In genomic region chr1:65156111-65156510, GRCm38 (mm10) we compare ENCODE assay signal across 22 mouse cellular contexts. TPM values are rescaled to one million over a fixed set of nuclear protein-coding genes. Genes with fewer than 3 reads are reported as not detected.
"Had no signal": no experiment of that assay in that cellular context is flagged by ENCODE, and none has a peak within 500 bp of the region (broad histone marks: within the 10 kb centered on the region; RNA-seq: fewer than 3 reads in every experiment).

No protein-coding gene starts in this region.

- H3K9me3 ChIP-seq: megakaryocyte, embryonic 14.5 days; midbrain, embryonic 12.5 days; midbrain, embryonic 15.5 days; neural tube, embryonic 12.5 days had no signal

- H3K9ac ChIP-seq: liver, embryonic 14.5 days; lung, embryonic 14.5 days; midbrain, embryonic 12.5 days; midbrain, embryonic 15.5 days; neural tube, embryonic 12.5 days had no signal

- ATAC-seq: midbrain, embryonic 15.5 days had no signal

- H3K4me2 ChIP-seq: lung, embryonic 14.5 days; midbrain, embryonic 12.5 days; midbrain, embryonic 15.5 days; neural tube, embryonic 12.5 days had no signal

- H3K4me3 ChIP-seq: megakaryocyte, embryonic 14.5 days; midbrain, embryonic 12.5 days; midbrain, embryonic 15.5 days; neural tube, embryonic 12.5 days had no signal

- H3K4me1 ChIP-seq: megakaryocyte, embryonic 14.5 days; midbrain, embryonic 12.5 days; midbrain, embryonic 15.5 days; neural tube, embryonic 12.5 days had no signal

- H3K27ac ChIP-seq: liver, embryonic 14.5 days; midbrain, embryonic 12.5 days; midbrain, embryonic 15.5 days; neural tube, embryonic 12.5 days had no signal

- DNase-seq: lung, adult 18-20 months; lung, embryonic 14.5 days; lung, postnatal 10 days; lung, postnatal 4 days; right cerebral cortex, postnatal 14 days; spleen, adult 18-20 months; thymus, adult 18-20 months; thymus, postnatal 14 days; thymus, postnatal 36 days had no signal

- H3K27me3 ChIP-seq: megakaryocyte, embryonic 14.5 days; midbrain, embryonic 12.5 days; midbrain, embryonic 15.5 days; neural tube, embryonic 12.5 days had no signal

RNA-seq across cellular contexts. Expression of gene D630023F18Rik, which starts 33.1 kb away (rescaled TPM):
- total RNA-seq: monocyte, adult 5-6 weeks; neutrophil, adult 5-6 weeks had no signal
- polyA plus RNA-seq: lung, embryonic 14.5 days; midbrain, embryonic 12.5 days had no signal

RNA-seq across cellular contexts. Expression of gene Gm28845, which starts 36.8 kb away (rescaled TPM):
- total RNA-seq: monocyte, adult 5-6 weeks; neutrophil, adult 5-6 weeks had no signal
- polyA plus RNA-seq: liver, embryonic 14.5 days; liver, embryonic 16.5 days; lung, embryonic 14.5 days; lung, embryonic 16.5 days; midbrain, embryonic 12.5 days; midbrain, embryonic 15.5 days; neural tube, embryonic 12.5 days; neural tube, embryonic 14.5 days; stomach, embryonic 14.5 days; stomach, embryonic 16.5 days; thymus, postnatal 0 days had no signal

RNA-seq across cellular contexts. Expression of gene Cryga, which starts 52.9 kb away (rescaled TPM):
- total RNA-seq: monocyte, adult 5-6 weeks; neutrophil, adult 5-6 weeks had no signal
- polyA plus RNA-seq: liver, embryonic 14.5 days; liver, embryonic 16.5 days; lung, embryonic 14.5 days; lung, embryonic 16.5 days; midbrain, embryonic 12.5 days; midbrain, embryonic 15.5 days; neural tube, embryonic 12.5 days; neural tube, embryonic 14.5 days; stomach, embryonic 14.5 days; stomach, embryonic 16.5 days; thymus, postnatal 0 days had no signal
